Mouse (Mus musculus) liver, postnatal 0 days (tissue): ENCODE data around the gene Dock10.

Experiments used
- CTCF ChIP-seq: sonication (generic); IDR thresholded peaks from 2 replicates; pipeline ENCODE4 v1.5.1; 2016; ENCODE audit warnings: antibody characterized with exemption, low read depth
- EP300 ChIP-seq: IDR thresholded peaks from 2 replicates; pipeline ENCODE4 v1.6.1; 2016; ENCODE audit warnings: antibody characterized with exemption, low read depth, mild to moderate bottlenecking

GRCm38 (mm10) chr1:80722001-80722400 lies 36.3 kb downstream of the Dock10 start:
- TF ChIP-seq CTCF (no peak), EP300 (no peak)
